Comparison of ENCODE assay signal across 11 mouse cellular contexts in genomic region chrX:167330399-167330798, GRCm38 (mm10). TPM values are rescaled to one million over a fixed set of nuclear protein-coding genes. Genes with fewer than 3 reads are reported as not detected.
A peak's percentile ranks its signal among the peaks of the same experiment; 100 is the strongest.
DNase-seq lines count a peak whose midpoint lies in the region; ATAC-seq lines count a peak whose summit lies in the region.
"Had no signal": no experiment of that assay in that cellular context is flagged by ENCODE, and none has a peak within 500 bp of the region (broad histone marks: within the 10 kb centered on the region; RNA-seq: fewer than 3 reads in every experiment).

Tlr7 (minus strand) TSS chrX:167330558.

- ATAC-seq in granulocyte monocyte progenitor cell, adult 5-6 weeks (replicated peaks; ENCODE audit: poor library complexity, severe bottlenecking): peak; percentile 60

- no peaks in the 10 kb centered on the region for H3K36me3 ChIP-seq in splenic B cell, adult 2 months (ENCODE audit: control insufficient read depth, insufficient read depth, low read length, poor library complexity, severe bottlenecking)

- no peaks in the 10 kb centered on the region for H3K27me3 ChIP-seq in splenic B cell, adult 2 months (ENCODE audit: control insufficient read depth, insufficient read depth, low read length, poor library complexity, severe bottlenecking)

- DNase-seq in layer of hippocampus, adult 11-12 months (ENCODE audit: low spot score): peak; percentile 11
- no peak for DNase-seq in layer of hippocampus, postnatal 25 days (ENCODE audit: extremely low spot score in 1 of 2, low spot score in 1 of 2)
- DNase-seq in CD4-positive, CD25-positive, alpha-beta regulatory T cell, adult 2 months (ENCODE audit: low read depth, low spot score): peak; percentile 60
- peak; percentile 46 for DNase-seq in splenic B cell, adult 2 months (ENCODE audit: low read depth, low spot score)
- DNase-seq in layer of hippocampus, adult 18-20 months (ENCODE audit: low spot score in 2 of 2): no peak
- DNase-seq in adrenal gland, adult 8-10 months: no peak
- DNase-seq in right cerebral cortex, postnatal 36 days (ENCODE audit: low spot score in 2 of 2): no peak
- DNase-seq: embryo, embryonic 11 days; heart, postnatal 4 days; kidney, adult 11 months had no signal

RNA-seq across cellular contexts. Expression of gene Tlr7, which starts in this region (rescaled TPM):
- 1 to 10 TPM; 3.0 to 4.2 TPM for total RNA-seq in layer of hippocampus, postnatal 25 days (2021)
- 0.77 and 2.1 TPM in 2 replicates for total RNA-seq in granulocyte monocyte progenitor cell, adult 5-6 weeks (2014; fragmentation: Nextera tagmentation)
- total RNA-seq in granulocyte monocyte progenitor cell, adult 5-6 weeks (2017): 0.78 and 1.3 TPM in 2 replicates
- 1 to 10 TPM; 4.0 to 4.9 TPM for total RNA-seq in layer of hippocampus, adult 18-20 months (2021)
- total RNA-seq in adrenal gland, adult 8-10 months (2022): 1 to 10 TPM; 1.8 to 7.9 (median 3.7) TPM

Comparison
In these comparisons a context has a peak if more than half of its experiments do, and no peak if none do; other contexts are left out.
1. DNase-seq: peak in layer of hippocampus, adult 11-12 months (single experiment), CD4-positive, CD25-positive, alpha-beta regulatory T cell, adult 2 months (single experiment) and splenic B cell, adult 2 months (single experiment); none in layer of hippocampus, postnatal 25 days (0 of 2), layer of hippocampus, adult 18-20 months (0 of 2), adrenal gland, adult 8-10 months (single experiment) and right cerebral cortex, postnatal 36 days (0 of 2).